Mouse (Mus musculus) myocyte (in vitro differentiated cells): ENCODE measurements around the gene Atp1a1. TPM values are rescaled to one million over a fixed set of nuclear protein-coding genes. Genes with fewer than 3 reads are reported as not detected.

Experiments
- H3K27me3 ChIP-seq: one replicate; pipeline ENCODE4 v1.6.1; 2011; ENCODE audit not compliant: control insufficient read depth, insufficient read depth, insufficient read length
- H3K36me3 ChIP-seq: one replicate; pipeline ENCODE4 v1.6.1; 2011; ENCODE audit not compliant: control insufficient read depth, insufficient read depth
- H3K4me2 ChIP-seq: one replicate; pipeline ENCODE4 v1.6.1; 2011; ENCODE audit warnings: low read depth, control low read depth
- H3K4me3 ChIP-seq: one replicate; pipeline ENCODE4 v1.5.1; 2011; ENCODE audit warnings: mild to moderate bottlenecking, control low read depth, moderate library complexity
- H3K79me2 ChIP-seq: one replicate; pipeline ENCODE4 v1.6.1; 2011; ENCODE audit not compliant: control insufficient read depth, insufficient read depth
- H3ac ChIP-seq: one replicate; pipeline ENCODE4 v1.6.1; 2011; ENCODE audit not compliant: control insufficient read depth, insufficient read length
- CEBPB ChIP-seq: IDR thresholded peaks from 2 replicates; pipeline ENCODE4 v1.6.1; 2011; ENCODE audit warnings: mild to moderate bottlenecking, moderate library complexity; ENCODE audit not compliant: poor library complexity, insufficient read depth, severe bottlenecking
- E2F4 ChIP-seq: IDR thresholded peaks from one replicate; pipeline ENCODE4 v1.6.1; 2011; ENCODE audit warnings: mild to moderate bottlenecking, control low read depth, moderate library complexity; ENCODE audit not compliant: insufficient read depth
- MAX ChIP-seq: IDR thresholded peaks from one replicate; pipeline ENCODE4 v1.6.1; 2011; ENCODE audit warnings: low read depth, mild to moderate bottlenecking, control low read depth
- MYOD1 ChIP-seq, 3 experiments: IDR thresholded peaks; one replicate each; pipeline ENCODE4 v1.6.1; 2011; ENCODE audit warnings: control low read depth in 2 of 3, low read depth in 2 of 3, mild to moderate bottlenecking in 2 of 3, moderate library complexity in 1 of 3; ENCODE audit not compliant: insufficient read length in 2 of 3, control insufficient read depth in 1 of 3
- MYOG ChIP-seq, 3 experiments: IDR thresholded peaks; one replicate each; pipeline ENCODE4 v1.6.1; 2011; ENCODE audit warnings: control low read depth in 2 of 3, low read depth in 2 of 3, mild to moderate bottlenecking in 2 of 3; ENCODE audit not compliant: insufficient read length in 2 of 3, control insufficient read depth in 1 of 3, insufficient read depth in 1 of 3
- POLR2A ChIP-seq: IDR thresholded peaks from one replicate; pipeline ENCODE4 v1.6.1; 2011; ENCODE audit warnings: low read depth, mild to moderate bottlenecking, control low read depth, moderate library complexity; ENCODE audit not compliant: insufficient read length
- POLR2AphosphoS2 ChIP-seq: IDR thresholded peaks from one replicate; pipeline ENCODE4 v1.6.1; 2011; ENCODE audit warnings: low read depth, control low read depth; ENCODE audit not compliant: insufficient read length
- REST ChIP-seq: IDR thresholded peaks from one replicate; pipeline ENCODE4 v1.6.1; 2011; ENCODE audit warnings: mild to moderate bottlenecking, control low read depth, moderate library complexity; ENCODE audit not compliant: insufficient read depth, insufficient read length
- SRF ChIP-seq: IDR thresholded peaks from one replicate; pipeline ENCODE4 v1.6.1; 2011; ENCODE audit warnings: low read depth; ENCODE audit not compliant: control insufficient read depth, insufficient read length
- TCF12 ChIP-seq: IDR thresholded peaks from one replicate; pipeline ENCODE4 v1.6.1; 2011; ENCODE audit warnings: mild to moderate bottlenecking, control low read depth; ENCODE audit not compliant: poor library complexity, insufficient read depth, severe bottlenecking
- TCF3 ChIP-seq: IDR thresholded peaks from one replicate; pipeline ENCODE4 v1.6.1; 2011; ENCODE audit warnings: low read depth, control low read depth; ENCODE audit not compliant: insufficient read length
- USF1 ChIP-seq: IDR thresholded peaks from one replicate; pipeline ENCODE4 v1.6.1; 2011; ENCODE audit warnings: low read depth, mild to moderate bottlenecking, control low read depth, moderate library complexity
- polyA plus RNA-seq: library from polyadenylated mRNA; unstranded; fragments of >200 nt; fragmentation: generic; extraction: Trizol; gene quantifications from one replicate; pipeline ENCODE4 v1.2.1, GENCODE M21; 2012; ENCODE audit warnings: missing spikeins

The Atp1a1 gene
- polyA plus RNA-seq, 1 experiment = 389 TPM

GRCm38 (mm10) chr3:101615856-101616255 lies 11.4 kb upstream of the Atp1a1 start:
- TF ChIP-seq POLR2A = no peak
- TF ChIP-seq MYOG (IDR thresholded peaks at IDR 0.05; ENCODE audit: control insufficient read depth in 1 of 3, insufficient read depth in 1 of 3, insufficient read length in 2 of 3, low read depth in 2 of 3) = no peak
- TF ChIP-seq MAX = no peak
- TF ChIP-seq REST = no peak
- no peak for TF ChIP-seq CEBPB
- TF ChIP-seq TCF12 = no peak
- no peak for TF ChIP-seq E2F4
- TF ChIP-seq TCF3 = no peak
- TF ChIP-seq MYOD1 (IDR thresholded peaks at IDR 0.05; ENCODE audit: control insufficient read depth in 1 of 3, insufficient read length in 2 of 3, low read depth in 2 of 3) = no peak
- TF ChIP-seq USF1 = no peak
- TF ChIP-seq POLR2AphosphoS2 = no peak
- TF ChIP-seq SRF = no peak

GRCm38 (mm10) chr3:101611813-101612491 lies 7.5 kb upstream of the Atp1a1 start:
- TF ChIP-seq MYOG (IDR thresholded peaks at IDR 0.05; ENCODE audit: control insufficient read depth in 1 of 3, insufficient read depth in 1 of 3, insufficient read length in 2 of 3, low read depth in 2 of 3) (no peak), MYOD1 (IDR thresholded peaks at IDR 0.05; ENCODE audit: control insufficient read depth in 1 of 3, insufficient read length in 2 of 3, low read depth in 2 of 3) (no peak), USF1 (no peak), TCF12 (no peak), POLR2AphosphoS2 (no peak), MAX (no peak), CEBPB (no peak), POLR2A (no peak), REST (no peak), E2F4 (no peak), SRF (no peak), TCF3 (no peak)
- no peaks in the 10 kb centered on the region for H3K27me3 ChIP-seq
- H3K4me3 ChIP-seq = no peak overlapping the region
- no peak overlapping the region for H3ac ChIP-seq
- H3K36me3 ChIP-seq = no peaks in the 10 kb centered on the region
- H3K4me2 ChIP-seq = no peak overlapping the region
- no peaks in the 10 kb centered on the region for H3K79me2 ChIP-seq

More at GRCm38 (mm10) chr3:101615856-101616255, 11.4 kb upstream of the Atp1a1 start:
- Histone ChIP-seq H3ac (no peak overlapping the region), H3K36me3 (no peaks in the 10 kb centered on the region), H3K4me3 (no peak overlapping the region), H3K79me2 (no peaks in the 10 kb centered on the region), H3K4me2 (no peak overlapping the region), H3K27me3 (peaks cover 5% of the 10 kb centered on the region)

DNA sequence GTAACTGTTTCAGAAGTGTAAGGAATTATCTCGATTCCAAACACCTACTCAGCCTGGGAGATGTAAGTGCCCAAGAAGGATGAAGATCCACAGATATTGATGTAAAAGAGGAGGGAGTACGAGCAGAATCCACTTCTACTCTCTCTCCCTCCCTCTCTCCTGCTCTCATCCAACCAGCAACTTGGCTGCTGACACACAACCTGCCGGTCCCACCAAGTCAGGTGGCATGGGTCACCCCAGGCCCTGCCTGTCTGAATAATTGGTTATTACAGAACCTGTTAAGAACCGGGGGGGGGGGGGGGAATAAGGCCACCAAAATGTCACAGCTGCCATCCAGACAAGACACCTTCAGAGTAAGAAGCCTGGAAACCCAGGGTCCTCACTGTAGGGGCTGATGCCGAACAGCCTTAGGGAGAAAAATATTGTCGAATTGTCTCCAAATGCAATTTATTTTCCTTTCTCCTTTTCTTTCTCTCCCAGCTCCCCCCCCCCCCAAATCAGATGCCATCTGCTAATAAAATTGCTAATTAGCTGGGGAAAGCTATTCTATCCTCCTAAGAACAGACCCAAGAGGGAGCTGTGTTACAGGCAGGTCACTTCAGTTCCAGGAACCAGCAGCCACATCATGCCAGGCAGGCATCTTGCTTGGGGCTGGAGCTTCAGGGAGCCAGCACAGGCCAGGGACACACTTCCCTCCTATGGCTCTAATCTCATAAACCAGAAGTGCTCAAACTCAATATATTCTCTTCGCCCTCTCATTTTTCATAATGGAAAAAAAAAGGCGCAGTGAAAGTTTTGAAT lies 6.7 kb upstream of the Atp1a1 start:
- TF ChIP-seq REST (no peak), MYOD1 (IDR thresholded peaks at IDR 0.05; ENCODE audit: control insufficient read depth in 1 of 3, insufficient read length in 2 of 3, low read depth in 2 of 3) (no peak), E2F4 (no peak)
- Histone ChIP-seq H3K36me3 (no peaks in the 10 kb centered on the region), H3K79me2 (no peaks in the 10 kb centered on the region), H3K4me2 (no peak overlapping the region), H3K4me3 (no peak overlapping the region), H3ac (no peak overlapping the region), H3K27me3 (no peaks in the 10 kb centered on the region)

GRCm38 (mm10) chr3:101609302-101609701 lies 4.8 kb upstream of the Atp1a1 start:
- H3K36me3 ChIP-seq = no peaks in the 10 kb centered on the region
- H3K27me3 ChIP-seq = no peaks in the 10 kb centered on the region
- no peaks in the 10 kb centered on the region for H3K79me2 ChIP-seq
- H3K4me2 ChIP-seq = no peak overlapping the region
- no peak overlapping the region for H3K4me3 ChIP-seq
- H3ac ChIP-seq = no peak overlapping the region
- TF ChIP-seq CEBPB (no peak), E2F4 (no peak), MYOD1 (IDR thresholded peaks at IDR 0.05; ENCODE audit: control insufficient read depth in 1 of 3, insufficient read length in 2 of 3, low read depth in 2 of 3) (no peak), REST (no peak), POLR2AphosphoS2 (no peak), MAX (no peak), POLR2A (no peak), TCF3 (no peak), TCF12 (no peak), SRF (no peak), MYOG (IDR thresholded peaks at IDR 0.05; ENCODE audit: control insufficient read depth in 1 of 3, insufficient read depth in 1 of 3, insufficient read length in 2 of 3, low read depth in 2 of 3) (no peak), USF1 (no peak)
